Mouse (Mus musculus) macrophage (primary cell): Measurements from ENCODE around the gene Psg20. TPM values are rescaled to one million over a fixed set of nuclear protein-coding genes. Genes with fewer than 3 reads are reported as not detected.

Experiments used
- polyA plus RNA-seq: library from polyadenylated mRNA; stranded (reverse); fragments of 250-400 nt; gene quantifications from 3 replicates; pipeline ENCODE4 v1.2.4, GENCODE M21; 2018; ENCODE audit warnings: inconsistent platforms

The Psg20 gene
- polyA plus RNA-seq, 1 experiment from 2014 or later, result not detected

Other genes starting within 250 kb of the Psg20 start
- not detected in 3 replicates for gene Psg26, start 202.0 kb downstream of the Psg20 start, polyA plus RNA-seq
- not detected in 3 replicates for gene Psg25, start 153.9 kb downstream of the Psg20 start, polyA plus RNA-seq
- not detected in 3 replicates for gene Psg27, start 118.9 kb downstream of the Psg20 start, polyA plus RNA-seq
- gene Psg23, start 69.7 kb downstream of the Psg20 start, polyA plus RNA-seq, result not detected in 3 replicates
- gene Psg21, start 29.5 kb downstream of the Psg20 start, polyA plus RNA-seq, result not detected in 3 replicates
- gene Psg22, start 31.9 kb upstream of the Psg20 start, polyA plus RNA-seq, result not detected in 3 replicates
- not detected in 3 replicates for gene Psg19, start 112.3 kb upstream of the Psg20 start, polyA plus RNA-seq
- gene Psg17, start 135.4 kb upstream of the Psg20 start, polyA plus RNA-seq, result not detected in 3 replicates
- 3.2 to 7.3 TPM (median 3.3 TPM) in 3 replicates for gene Mill2, start 153.8 kb upstream of the Psg20 start, polyA plus RNA-seq
- 1.3 to 1.4 TPM in 2 of 3 replicates, not detected in the other for gene Pglyrp1, start 185.1 kb upstream of the Psg20 start, polyA plus RNA-seq
- 4.1 to 8.9 TPM (median 8.4 TPM) in 3 replicates for gene Ccdc61, start 224.2 kb upstream of the Psg20 start, polyA plus RNA-seq
- 0.01 TPM in 1 of 3 replicates, not detected in the others for gene Nova2, start 239.7 kb upstream of the Psg20 start, polyA plus RNA-seq